Mouse (Mus musculus) gonadal fat pad, adult 2 months (tissue): ENCODE results near the gene Itga9. TPM values are rescaled to one million over a fixed set of nuclear protein-coding genes. Genes with fewer than 3 reads are reported as not detected.
"Not testable (repeated sequence)": the region's sequence is repeated elsewhere in the genome, so short reads cannot be mapped to it uniquely, and the experiment has no call there.

ENCODE experiments used
- DNase-seq: peaks from one replicate; pipeline ENCODE4 v3.0.0-alpha.2; 2012; ENCODE audit warnings: low read depth
- polyA plus RNA-seq: library from polyadenylated mRNA; depleted of rRNA; stranded (reverse); fragments of >200 nt; gene quantifications from 2 replicates; pipeline ENCODE4 v1.2.3, GENCODE M21; 2012; rRNA removed

The Itga9 gene
- polyA plus RNA-seq, result 12.6 and 13.2 TPM in 2 replicates

- DNase-seq, result no peak
Observed at GRCm38 (mm10) chr9:118606148-118606816, at the start of gene Itga9. Itga9 (plus strand) TSS chr9:118606690.

DNA sequence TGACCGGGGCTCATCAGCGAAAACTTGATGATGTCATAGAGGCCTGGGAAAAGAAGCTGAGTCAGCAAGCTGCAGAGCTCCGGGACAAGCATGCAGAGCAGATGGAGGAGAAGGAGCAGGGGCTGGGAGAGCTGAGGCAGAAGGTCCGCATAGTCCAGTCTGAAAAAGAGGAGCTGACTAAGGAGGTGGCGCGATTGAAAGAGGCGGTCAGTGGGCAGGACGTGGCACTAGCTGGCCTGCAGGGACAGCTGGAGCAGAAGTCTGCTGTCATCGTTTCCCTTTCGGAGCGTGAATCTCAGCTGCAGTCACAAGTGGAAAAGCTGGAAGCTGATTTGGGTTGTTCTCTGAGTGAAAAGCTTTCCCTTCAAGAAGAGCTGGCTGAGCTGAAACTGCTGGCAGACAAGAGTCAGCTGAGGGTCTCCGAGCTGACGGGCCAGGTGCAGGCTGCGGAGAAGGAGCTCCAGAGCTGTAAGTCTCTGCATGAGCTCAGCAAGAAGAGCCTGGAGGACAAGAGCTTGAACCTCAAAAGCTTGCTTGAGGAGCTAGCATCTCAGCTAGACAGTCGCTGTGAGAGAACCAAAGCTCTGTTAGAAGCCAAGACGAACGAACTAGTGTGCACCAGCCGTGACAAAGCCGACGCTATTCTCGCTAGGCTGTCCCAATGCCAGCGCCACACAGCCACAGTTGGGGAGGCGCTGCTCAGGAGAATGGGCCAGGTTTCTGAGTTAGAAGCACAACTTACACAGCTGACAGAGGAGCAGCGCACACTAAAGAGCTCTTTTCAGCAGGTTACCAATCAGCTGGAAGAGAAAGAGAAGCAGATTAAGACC is 49.3 kb upstream of the Itga9 start:
- no peak for DNase-seq

DNA sequence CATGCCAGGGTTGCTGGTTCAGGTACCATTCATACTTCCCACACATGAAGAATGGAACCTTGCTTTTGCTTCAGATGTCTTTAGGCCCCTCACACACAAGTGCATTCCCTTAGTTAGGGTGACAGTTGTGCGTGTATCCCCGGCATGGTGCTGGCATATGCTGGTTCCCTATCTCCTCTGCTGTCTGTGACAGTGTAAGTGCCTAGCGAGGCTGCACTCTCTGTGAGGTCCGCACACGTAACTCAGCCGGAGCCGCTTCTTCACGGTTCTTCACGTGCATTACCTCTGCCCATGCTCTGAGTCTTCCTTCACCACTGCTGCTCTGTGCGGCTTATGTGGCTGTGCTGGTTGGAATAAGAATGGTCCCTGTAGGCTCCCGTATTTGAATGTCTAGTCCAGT is 43.1 kb upstream of the Itga9 start:
- DNase-seq, result no peak

DNA sequence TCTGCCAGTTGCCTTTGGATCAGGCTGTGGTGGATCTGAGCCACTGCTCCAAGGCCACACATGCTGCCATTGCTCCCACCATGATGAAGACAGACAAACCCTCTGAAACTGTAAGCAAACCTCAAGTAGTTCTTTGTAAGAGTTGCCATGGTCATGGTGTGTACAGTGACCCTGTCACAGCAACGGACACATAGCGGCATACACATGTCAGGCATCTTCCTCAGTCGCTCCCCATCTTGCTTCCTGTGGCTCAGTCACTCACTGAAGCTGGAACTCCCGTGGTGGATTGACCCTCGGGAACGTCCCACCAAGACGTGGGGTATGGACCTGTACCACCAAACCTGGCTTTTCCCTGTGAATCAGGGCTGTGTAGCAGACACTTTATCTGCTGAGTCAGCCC is 42.6 kb upstream of the Itga9 start:
- DNase-seq, result no peak

DNA sequence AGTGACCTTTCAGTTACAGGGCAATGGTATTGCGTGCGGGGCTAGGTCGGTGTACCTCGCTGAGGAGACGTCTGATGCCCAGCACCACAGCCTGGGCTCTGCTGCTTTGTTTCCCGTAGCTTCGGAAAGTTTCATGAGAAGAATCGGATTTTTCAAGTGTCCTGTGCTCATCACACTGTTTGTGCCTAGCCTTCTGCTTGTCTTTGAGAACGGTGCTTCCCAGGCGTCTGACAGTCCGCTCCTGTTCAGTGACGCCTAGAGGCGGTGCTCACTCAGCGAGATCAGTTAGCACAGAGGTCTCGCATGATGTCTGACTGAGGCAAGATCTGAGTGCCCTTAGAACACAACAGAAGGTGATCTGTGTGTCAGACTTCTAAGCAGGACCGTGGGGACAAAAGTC is 41.8 kb upstream of the Itga9 start:
- no peak for DNase-seq

- no peak for DNase-seq
Observed at GRCm38 (mm10) chr9:118569328-118569727, 37.2 kb upstream of the Itga9 start.

GRCm38 (mm10) chr9:118570865-118571264 is 35.6 kb upstream of the Itga9 start:
- no peak for DNase-seq

- no peak for DNase-seq
Observed at GRCm38 (mm10) chr9:118571701-118572100, 34.8 kb upstream of the Itga9 start.

DNA sequence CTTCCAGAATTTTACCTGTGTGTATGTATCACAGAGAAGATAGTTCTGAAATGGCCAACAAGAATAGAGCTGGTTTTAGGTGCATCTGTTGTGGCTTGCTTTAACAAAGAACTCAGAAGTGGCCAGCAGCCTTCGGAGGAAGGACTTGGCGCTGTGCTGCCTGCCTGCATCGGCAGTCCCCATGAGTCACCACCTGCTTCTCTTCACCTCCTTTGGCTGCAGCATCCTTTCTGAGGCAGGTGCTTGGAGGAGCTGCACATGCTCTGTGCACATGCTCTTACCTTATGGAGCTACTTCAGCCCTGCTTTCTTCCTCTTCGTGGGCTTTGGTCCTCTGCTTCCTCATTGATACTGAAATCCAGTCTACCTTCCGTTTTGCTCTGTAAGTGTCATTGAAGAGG is 31.6 kb upstream of the Itga9 start:
- DNase-seq, result no peak

GRCm38 (mm10) chr9:118580371-118580770 is 26.1 kb upstream of the Itga9 start:
- no peak for DNase-seq

GRCm38 (mm10) chr9:118582757-118583156 is 23.7 kb upstream of the Itga9 start:
- DNase-seq, result no peak

DNA sequence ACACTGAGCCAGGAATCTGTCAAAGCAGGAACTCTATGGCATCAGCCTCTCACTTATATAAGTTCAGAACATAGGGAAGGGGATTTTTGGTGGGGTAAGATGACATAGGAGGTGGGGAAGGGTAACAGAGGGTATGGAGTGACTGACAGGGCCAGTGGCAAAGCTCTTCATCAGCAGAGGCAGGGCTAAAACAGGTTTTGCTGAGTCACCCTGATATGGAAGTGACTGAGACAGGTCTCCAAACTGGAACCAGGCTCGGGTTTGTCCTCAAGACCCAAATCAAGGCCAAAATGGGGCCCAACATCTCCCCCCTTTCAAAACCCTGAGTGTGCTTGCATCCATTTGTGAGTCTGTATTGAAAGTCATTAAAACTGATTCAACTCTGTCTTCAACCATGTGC is 21.7 kb upstream of the Itga9 start:
- no peak for DNase-seq

DNA sequence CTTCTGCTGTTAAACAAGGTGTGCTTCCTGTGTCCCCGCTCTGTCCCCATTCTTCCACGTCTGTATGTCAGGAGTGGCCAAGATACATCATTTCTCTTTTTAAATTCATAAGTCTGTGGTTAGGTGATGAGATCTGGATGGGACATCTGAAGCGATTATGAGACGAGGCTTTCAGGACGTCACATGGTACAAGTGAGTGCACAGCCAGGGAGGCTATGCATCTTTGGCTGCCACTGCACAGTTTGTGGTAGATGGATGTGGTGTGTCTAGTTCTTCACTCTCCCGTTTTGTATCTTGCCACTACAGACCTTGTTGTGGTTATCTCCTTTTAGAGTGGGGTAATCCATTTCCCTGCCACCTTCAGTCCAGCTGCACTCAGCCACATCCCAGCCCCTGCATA is 20.5 kb upstream of the Itga9 start:
- no peak for DNase-seq

DNA sequence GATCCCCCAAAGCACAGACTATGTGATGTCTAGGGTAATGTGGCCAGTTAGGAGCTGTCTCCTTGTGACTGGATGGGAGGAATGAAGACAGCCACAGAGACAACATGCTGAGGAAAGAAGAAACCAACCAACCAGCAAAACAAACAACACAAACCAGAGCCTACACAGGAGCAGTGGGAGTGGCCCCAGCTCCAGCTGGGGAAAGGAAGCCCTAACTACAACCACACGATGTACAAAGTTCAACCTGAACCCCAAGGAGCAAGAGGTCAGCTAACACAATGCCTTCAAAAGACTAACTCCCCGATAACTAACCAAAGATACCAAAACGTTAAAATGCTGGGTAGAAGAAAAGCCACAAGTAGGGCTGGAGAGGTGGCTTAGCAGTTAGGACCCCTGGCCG is 19.4 kb upstream of the Itga9 start:
- no peak for DNase-seq

DNA sequence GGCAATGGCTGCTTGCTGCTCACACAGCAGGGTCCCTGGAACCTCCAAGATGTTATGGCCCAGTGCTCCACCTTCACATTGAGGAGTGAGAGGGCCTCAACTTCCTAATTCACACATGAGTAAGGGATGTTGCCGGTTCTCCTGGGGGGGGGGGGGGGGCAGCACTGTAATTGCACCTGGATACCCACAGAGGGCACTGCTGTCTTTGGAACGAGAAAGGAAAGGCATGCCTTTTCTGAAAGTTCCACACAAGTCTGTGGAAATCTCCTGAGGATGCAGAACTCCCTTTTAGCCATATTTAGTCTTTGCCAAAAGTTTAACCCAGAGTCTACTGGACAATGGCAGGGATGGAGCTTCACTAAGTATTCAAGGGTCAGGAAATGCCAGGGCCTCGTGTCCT is 17.2 kb upstream of the Itga9 start:
- DNase-seq, result no peak

DNA sequence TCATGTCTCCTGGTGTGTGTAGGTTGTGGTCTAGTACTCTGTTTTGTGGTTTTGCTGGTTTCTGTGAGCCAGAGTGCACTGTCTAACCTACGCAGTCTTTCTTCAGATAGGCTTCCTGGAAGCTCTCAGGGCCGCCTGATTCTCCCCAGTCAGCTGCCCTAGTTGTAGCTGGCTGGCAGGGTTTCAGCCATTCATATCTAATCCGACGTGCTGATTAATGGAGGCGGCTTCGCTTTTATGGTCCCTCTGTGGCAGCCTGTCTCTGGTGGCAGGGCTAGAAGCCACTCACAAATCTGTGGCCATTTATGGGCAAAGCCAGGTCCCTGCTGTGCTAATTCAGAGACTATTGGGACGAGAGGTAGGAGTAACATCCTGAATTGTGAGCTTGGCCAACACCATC is 16.3 kb upstream of the Itga9 start:
- no peak for DNase-seq

DNA sequence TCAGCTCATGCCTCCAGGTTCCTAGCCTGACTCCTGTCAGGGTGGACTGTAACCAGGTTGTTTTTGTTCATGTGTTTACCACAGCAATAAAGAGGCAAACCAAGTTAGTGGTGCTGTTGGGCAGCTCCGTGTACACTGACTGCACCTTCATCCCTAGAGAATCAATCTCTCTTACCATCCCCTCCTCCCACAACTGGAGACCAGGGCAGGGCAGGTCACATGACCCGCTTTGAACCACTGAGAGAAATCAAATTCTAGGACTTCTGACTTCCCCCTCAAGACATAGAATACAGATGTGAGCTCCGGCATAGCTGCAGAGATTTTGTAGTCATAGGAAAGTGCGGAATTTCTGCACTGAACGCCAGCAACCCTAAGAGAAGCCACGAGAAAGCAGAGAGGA is 14.9 kb upstream of the Itga9 start:
- no peak for DNase-seq

- DNase-seq, result no peak
Observed at GRCm38 (mm10) chr9:118592585-118593249, 13.8 kb upstream of the Itga9 start.

DNA sequence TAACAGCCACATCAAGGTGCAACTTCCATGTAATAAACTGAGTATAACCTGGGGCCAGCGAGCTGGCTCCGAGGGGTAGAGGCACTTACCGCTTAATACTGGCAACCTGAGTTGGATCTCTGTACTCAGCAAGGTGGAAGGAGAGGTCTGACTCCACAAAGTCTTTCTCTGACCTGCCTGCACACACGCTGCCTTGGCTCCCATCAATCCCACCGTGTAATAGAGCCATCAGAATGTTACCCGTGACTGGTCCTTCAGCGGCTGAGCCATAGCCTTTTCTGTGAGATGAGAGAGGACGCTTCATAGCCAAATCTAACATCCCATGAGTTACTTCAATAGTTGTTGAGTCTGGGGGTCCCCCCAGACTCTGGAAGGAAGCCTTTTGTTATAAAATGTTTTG is 13.0 kb upstream of the Itga9 start:
- DNase-seq, result no peak

DNA sequence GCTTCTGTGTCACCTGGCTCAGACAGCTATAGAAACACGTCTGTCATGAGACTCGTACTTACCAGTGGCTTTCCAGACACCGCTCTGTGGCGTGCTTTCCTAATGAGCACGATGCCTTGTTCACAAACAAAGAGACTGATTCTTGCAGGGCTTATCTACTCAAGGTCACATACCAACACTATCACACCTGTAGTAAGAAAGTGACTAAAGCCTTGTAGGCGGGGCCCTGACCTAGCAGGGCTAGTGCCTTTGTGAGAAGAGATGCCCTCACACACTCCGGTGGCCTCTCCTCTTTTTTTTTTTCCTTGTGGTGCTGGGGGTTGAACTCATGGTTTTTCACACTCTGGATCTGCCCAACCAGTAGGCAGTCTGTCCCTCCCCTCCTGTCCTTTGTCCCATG is 9.7 kb upstream of the Itga9 start:
- no peak for DNase-seq

DNA sequence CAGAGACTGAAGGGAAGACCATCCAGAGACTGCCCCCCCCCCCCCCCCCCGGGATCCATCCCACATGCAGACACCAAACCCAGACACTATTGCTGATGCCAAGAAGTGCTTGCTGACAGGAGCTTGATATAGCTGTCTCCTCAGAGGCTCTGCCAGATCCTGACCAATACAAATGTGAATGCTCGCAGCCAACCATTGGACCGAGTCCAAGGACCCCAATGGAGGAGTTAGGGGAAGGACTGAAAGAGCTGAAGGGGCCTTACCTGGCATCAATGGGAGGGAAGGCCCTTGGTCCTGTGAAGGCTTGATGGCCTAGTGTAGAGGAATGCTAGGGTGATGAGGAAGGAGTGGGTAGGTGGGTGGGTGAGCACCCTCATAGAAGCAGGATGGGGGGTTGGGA is 6.1 kb upstream of the Itga9 start:
- not testable (repeated sequence) for DNase-seq

DNA sequence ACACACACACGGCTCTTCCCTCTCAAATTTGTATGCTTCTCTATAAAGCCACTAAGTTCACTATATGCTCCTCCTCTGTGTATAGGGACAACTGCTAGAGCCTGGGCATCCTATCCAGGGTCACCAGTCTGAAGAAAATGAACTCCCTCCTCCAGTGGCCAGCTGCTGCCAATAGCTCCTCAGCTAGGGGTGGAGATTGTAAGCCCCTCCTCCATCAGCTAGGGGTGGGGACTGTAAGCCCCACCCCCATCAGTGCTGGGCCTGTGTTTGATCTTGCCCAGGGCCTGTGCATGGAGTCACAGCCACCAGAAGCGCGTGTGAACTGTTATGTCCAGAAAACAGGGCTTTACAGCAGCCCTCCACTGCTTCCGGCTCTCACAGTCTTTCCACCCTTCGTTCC is 3.9 kb upstream of the Itga9 start:
- no peak for DNase-seq

GRCm38 (mm10) chr9:118606817-118607371 is 404 bp downstream of the Itga9 start:
- DNase-seq, result no peak
